In genomic region chr4:147559096-147559495, GRCm38 (mm10) we compare ENCODE assay signal across 18 mouse cellular contexts. TPM values are rescaled to one million over a fixed set of nuclear protein-coding genes. Genes with fewer than 3 reads are reported as not detected.
DNase-seq lines count a peak whose midpoint lies in the region; ATAC-seq and TF ChIP-seq lines count a peak whose summit lies in the region.
"Not testable (repeated sequence)": the region's sequence is repeated elsewhere in the genome, so short reads cannot be mapped to it uniquely, and the experiment has no call there.
"Had no signal": no experiment of that assay in that cellular context is flagged by ENCODE, and none has a peak within 500 bp of the region (broad histone marks: within the 10 kb centered on the region; RNA-seq: fewer than 3 reads in every experiment).

No protein-coding gene starts in this region.

- H3K4me3 ChIP-seq in E14TG2a.4 (replicated peaks; ENCODE audit: low read length), result peak overlapping the region; percentile 15; the same call in 1 of the 2 replicates
- not testable (repeated sequence) for H3K4me3 ChIP-seq in forebrain, embryonic 14.5 days (ENCODE audit: low read depth, low read length); heart, postnatal 0 days (ENCODE audit: low read depth, low read length); kidney, postnatal 0 days (replicated peaks; ENCODE audit: low read depth, low read length); liver, adult 2 months (ENCODE audit: insufficient read depth, low read depth, low read length)

- H3K27ac ChIP-seq in forebrain, embryonic 14.5 days (ENCODE audit: low read depth, low read length); heart, postnatal 0 days (ENCODE audit: low read depth); kidney, postnatal 0 days; liver, adult 2 months (replicated peaks; ENCODE audit: insufficient read depth, low read depth, low read length): not testable (repeated sequence)

- TF ChIP-seq EP300 in heart, postnatal 0 days (IDR thresholded peaks at IDR 0.05; ENCODE audit: low read depth), result not testable (repeated sequence)

- 47% methylated on average over 1 of the region's 1 CpGs for WGBS in forebrain, embryonic 14.5 days
- 41% methylated on average over 1 of the region's 1 CpGs for WGBS in heart, postnatal 0 days
- WGBS in kidney, postnatal 0 days, result 43% methylated on average over 1 of the region's 1 CpGs
- 44% methylated on average over 1 of the region's 1 CpGs for WGBS in liver, adult 2 months

- not testable (repeated sequence) for H3K9me3 ChIP-seq in E14TG2a.4 (ENCODE audit: low read length); forebrain, embryonic 14.5 days (replicated peaks; ENCODE audit: control insufficient read depth, low read length); heart, postnatal 0 days (replicated peaks; ENCODE audit: control insufficient read depth, low read length); kidney, postnatal 0 days (replicated peaks; ENCODE audit: low read length)

- H3K27me3 ChIP-seq in E14TG2a.4 (ENCODE audit: insufficient read depth, low read length); forebrain, embryonic 14.5 days (replicated peaks; ENCODE audit: control insufficient read depth, insufficient read depth, low read length); heart, postnatal 0 days (ENCODE audit: control insufficient read depth, insufficient read depth, low read length); kidney, postnatal 0 days (ENCODE audit: insufficient read depth, low read length); liver, adult 2 months (ENCODE audit: control insufficient read depth, insufficient read depth, low read length): not testable (repeated sequence)

- not testable (repeated sequence) for TF ChIP-seq CTCF in E14TG2a.4 (conservative IDR thresholded peaks at IDR 0.05; ENCODE audit: low read length); heart, postnatal 0 days (IDR thresholded peaks at IDR 0.05; ENCODE audit: low read depth); kidney, postnatal 0 days (IDR thresholded peaks at IDR 0.05; ENCODE audit: low read depth); liver, adult 2 months (IDR thresholded peaks at IDR 0.05; ENCODE audit: low read depth, low read length)

- not testable (repeated sequence) for H3K4me2 ChIP-seq in forebrain, embryonic 14.5 days (ENCODE audit: low read length); heart, postnatal 0 days (ENCODE audit: low read depth, low read length); kidney, postnatal 0 days (ENCODE audit: low read length)

- DNase-seq in ZHBTc4 (ENCODE audit: low read depth, low spot score), result peak; percentile 64
- DNase-seq in adrenal gland, postnatal 14 days, result peak; percentile 23
- DNase-seq in forebrain, embryonic 14.5 days (ENCODE audit: low spot score), result peak; percentile 4
- DNase-seq in heart, postnatal 0 days (ENCODE audit: low spot score), result peak; percentile 36
- peak; percentile 29 for DNase-seq in kidney, postnatal 0 days (ENCODE audit: low spot score)
- peak; percentile 43 for DNase-seq in liver, adult 2 months (ENCODE audit: extremely low read depth, low read depth, low spot score)
- DNase-seq in lung, postnatal 36 days, result peak; percentile 32

- not testable (repeated sequence) for TF ChIP-seq POLR2A in liver, adult 2 months (IDR thresholded peaks at IDR 0.05; ENCODE audit: extremely low read depth, insufficient read depth, low read length)

- not testable (repeated sequence) for H3K79me2 ChIP-seq in liver, adult 2 months (ENCODE audit: control insufficient read depth, insufficient read depth, low read length)

- not testable (repeated sequence) for ATAC-seq in forebrain, embryonic 14.5 days; heart, postnatal 0 days (ENCODE audit: insufficient read depth, low read depth); kidney, postnatal 0 days (replicated peaks; ENCODE audit: low FRiP score, low read depth)

- H3K36me3 ChIP-seq in E14TG2a.4 (ENCODE audit: insufficient read depth, low read length), result peaks cover 12% of the 10 kb centered on the region
- H3K36me3 ChIP-seq in forebrain, embryonic 14.5 days (ENCODE audit: control insufficient read depth, insufficient read depth, low read length); heart, postnatal 0 days (replicated peaks; ENCODE audit: control insufficient read depth, insufficient read depth, low read length); kidney, postnatal 0 days (ENCODE audit: insufficient read depth, low read length); liver, adult 2 months (ENCODE audit: control insufficient read depth, insufficient read depth, low read length): not testable (repeated sequence)

- not testable (repeated sequence) for H3K9ac ChIP-seq in forebrain, embryonic 14.5 days (ENCODE audit: low read length); heart, postnatal 0 days (replicated peaks; ENCODE audit: low read depth, low read length); kidney, postnatal 0 days (ENCODE audit: low read depth, low read length); liver, adult 2 months (ENCODE audit: low read depth, low read length)

- peaks cover 44% of the 10 kb centered on the region for H3K4me1 ChIP-seq in E14TG2a.4 (replicated peaks; ENCODE audit: low read depth, low read length)
- not testable (repeated sequence) for H3K4me1 ChIP-seq in forebrain, embryonic 14.5 days (ENCODE audit: control insufficient read depth, insufficient read depth, low read length); heart, postnatal 0 days (ENCODE audit: control insufficient read depth, insufficient read depth); kidney, postnatal 0 days (replicated peaks; ENCODE audit: insufficient read depth, low read length); liver, adult 2 months (ENCODE audit: control insufficient read depth, insufficient read depth, low read length)

RNA-seq across cellular contexts. Expression of gene Zfp985, which starts 6.0 kb away (rescaled TPM):
- total RNA-seq in adrenal gland, postnatal 14 days (2021), result 0.22 and 0.64 TPM in 2 replicates
- 0.06 TPM in 1 of 2 replicates, not detected in the other for polyA plus RNA-seq in forebrain, embryonic 14.5 days (2014; fragmentation: Nextera tagmentation; extraction: Ambion mirVana)
- not detected in 2 replicates for total RNA-seq in heart, postnatal 0 days (2014; rRNA removed; ENCODE audit: low replicate concordance)
- 0.08 and 0.14 TPM in 2 replicates for polyA plus RNA-seq in heart, postnatal 0 days (2015; fragmentation: Nextera tagmentation; extraction: Ambion mirVana)
- polyA plus RNA-seq in kidney, postnatal 0 days (2015; fragmentation: Nextera tagmentation; extraction: Ambion mirVana), result 0.34 and 0.48 TPM in 2 replicates
- not detected in 2 replicates for total RNA-seq in liver, adult 2 months (2014; rRNA removed)
- polyA plus RNA-seq in liver, adult 2 months (2012; rRNA removed), result not detected in 2 replicates
- total RNA-seq: gastrocnemius, postnatal 10 days; layer of hippocampus, postnatal 25 days; left cerebral cortex, adult 8-10 months; left cerebral cortex, postnatal 36 days had no signal
- polyA plus RNA-seq: gonadal fat pad, adult 2 months; neural tube, embryonic 12.5 days; spleen, adult 2 months had no signal

RNA-seq across cellular contexts. Expression of gene Gm16503, which starts 19.1 kb away (rescaled TPM):
- total RNA-seq in adrenal gland, postnatal 14 days (2021), result 0.59 and 0.68 TPM in 2 replicates
- 0.12 and 0.13 TPM in 2 replicates for polyA plus RNA-seq in forebrain, embryonic 14.5 days (2014; fragmentation: Nextera tagmentation; extraction: Ambion mirVana)
- not detected in 2 replicates for total RNA-seq in heart, postnatal 0 days (2014; rRNA removed; ENCODE audit: low replicate concordance)
- polyA plus RNA-seq in heart, postnatal 0 days (2015; fragmentation: Nextera tagmentation; extraction: Ambion mirVana), result 0.11 and 0.15 TPM in 2 replicates
- 0.14 and 0.19 TPM in 2 replicates for polyA plus RNA-seq in kidney, postnatal 0 days (2015; fragmentation: Nextera tagmentation; extraction: Ambion mirVana)
- not detected in 2 replicates for total RNA-seq in liver, adult 2 months (2014; rRNA removed)
- polyA plus RNA-seq in liver, adult 2 months (2012; rRNA removed), result not detected in 2 replicates
- total RNA-seq: megakaryocyte, adult 5-6 weeks had no signal
- polyA plus RNA-seq: G1E; myocyte; spleen, adult 2 months had no signal

Comparison
In these comparisons a context has a peak if more than half of its experiments do, and no peak if none do; other contexts are left out.
1. DNase-seq: peak in every context shown above with its lines; median percentile 64 in ZHBTc4; 43 in liver, adult 2 months; 36 in heart, postnatal 0 days; 32 in lung, postnatal 36 days; 29 in kidney, postnatal 0 days; 23 in adrenal gland, postnatal 14 days; 4 in forebrain, embryonic 14.5 days.